Mouse (Mus musculus): Measurements from ENCODE around the gene Dtx2.

Gene Dtx2

GRCm38 (mm10) chr5:135994725-135995687 lies at the start of gene Dtx2:
Gene Dtx2, plus strand, starts transcription at chr5:135994800.
- peak; percentile 84 for DNase-seq (ENCODE audit: low spot score)

- DNase-seq (ENCODE audit: low spot score), result no peak
Observed at GRCm38 (mm10) chr5:135945916-135946408, 48.6 kb upstream of the Dtx2 start.

GRCm38 (mm10) chr5:135946621-135947020 lies 48.0 kb upstream of the Dtx2 start:
- DNase-seq (ENCODE audit: low spot score), result no peak

GRCm38 (mm10) chr5:135950710-135951412 lies 43.7 kb upstream of the Dtx2 start:
- no peak for DNase-seq (ENCODE audit: low spot score)

- DNase-seq (ENCODE audit: low spot score), result no peak
Observed at GRCm38 (mm10) chr5:135951660-135952059, 42.9 kb upstream of the Dtx2 start.

- no peak for DNase-seq (ENCODE audit: low spot score)
Observed at GRCm38 (mm10) chr5:135952830-135953229, 41.8 kb upstream of the Dtx2 start.

- DNase-seq (ENCODE audit: low spot score), result no peak
Observed at GRCm38 (mm10) chr5:135956300-135957206, 38.0 kb upstream of the Dtx2 start.

- peak; percentile 79 for DNase-seq (ENCODE audit: low spot score)
Observed at GRCm38 (mm10) chr5:135957207-135957974, 37.2 kb upstream of the Dtx2 start.

- no peak for DNase-seq (ENCODE audit: low spot score)
Observed at GRCm38 (mm10) chr5:135958367-135958766, 36.2 kb upstream of the Dtx2 start.

GRCm38 (mm10) chr5:135959911-135960310 lies 34.7 kb upstream of the Dtx2 start:
- DNase-seq (ENCODE audit: low spot score), result no peak

- no peak for DNase-seq (ENCODE audit: low spot score)
Observed at GRCm38 (mm10) chr5:135960909-135961635, 33.5 kb upstream of the Dtx2 start.

GRCm38 (mm10) chr5:135962125-135962491 lies 32.5 kb upstream of the Dtx2 start:
- no peak for DNase-seq (ENCODE audit: low spot score)

GRCm38 (mm10) chr5:135962492-135963279 lies 31.9 kb upstream of the Dtx2 start:
- peak; percentile 93 for DNase-seq (ENCODE audit: low spot score)

- no peak for DNase-seq (ENCODE audit: low spot score)
Observed at GRCm38 (mm10) chr5:135963280-135963627, 31.3 kb upstream of the Dtx2 start.

GRCm38 (mm10) chr5:135965501-135965930 lies 29.1 kb upstream of the Dtx2 start:
- peak; percentile 46 for DNase-seq (ENCODE audit: low spot score)

GRCm38 (mm10) chr5:135966866-135967265 lies 27.7 kb upstream of the Dtx2 start:
- DNase-seq (ENCODE audit: low spot score), result no peak

GRCm38 (mm10) chr5:135968781-135969180 lies 25.8 kb upstream of the Dtx2 start:
- DNase-seq (ENCODE audit: low spot score), result peak; percentile 43

- no peak for DNase-seq (ENCODE audit: low spot score)
Observed at GRCm38 (mm10) chr5:135970247-135970646, 24.4 kb upstream of the Dtx2 start.

- DNase-seq (ENCODE audit: low spot score), result no peak
Observed at GRCm38 (mm10) chr5:135971876-135972275, 22.7 kb upstream of the Dtx2 start.

GRCm38 (mm10) chr5:135974365-135974764 lies 20.2 kb upstream of the Dtx2 start, which contains the start of gene Ssc4d:
Gene Ssc4d, minus strand, starts transcription at chr5:135974531.
- no peak for DNase-seq (ENCODE audit: low spot score)
